Mouse (Mus musculus) thymus, adult 2 months (tissue): Measurements from ENCODE around the gene Dennd1b.

ENCODE experiments used
- CTCF ChIP-seq: fragments of 200-500 bp; IDR thresholded peaks from 2 replicates; pipeline ENCODE4 v1.5.1; 2012; ENCODE audit warnings: mild to moderate bottlenecking, control low read depth, low read length, moderate library complexity, borderline replicate concordance; ENCODE audit not compliant: control insufficient read depth, poor library complexity, insufficient read depth; ENCODE audit errors: extremely low read depth
- POLR2A ChIP-seq: fragments of 200-500 bp; IDR thresholded peaks from 2 replicates; pipeline ENCODE4 v1.6.1; 2012; ENCODE audit warnings: mild to moderate bottlenecking, low read length, control low read depth, moderate library complexity; ENCODE audit not compliant: control insufficient read depth, poor library complexity, insufficient read depth; ENCODE audit errors: extremely low read depth

DNA sequence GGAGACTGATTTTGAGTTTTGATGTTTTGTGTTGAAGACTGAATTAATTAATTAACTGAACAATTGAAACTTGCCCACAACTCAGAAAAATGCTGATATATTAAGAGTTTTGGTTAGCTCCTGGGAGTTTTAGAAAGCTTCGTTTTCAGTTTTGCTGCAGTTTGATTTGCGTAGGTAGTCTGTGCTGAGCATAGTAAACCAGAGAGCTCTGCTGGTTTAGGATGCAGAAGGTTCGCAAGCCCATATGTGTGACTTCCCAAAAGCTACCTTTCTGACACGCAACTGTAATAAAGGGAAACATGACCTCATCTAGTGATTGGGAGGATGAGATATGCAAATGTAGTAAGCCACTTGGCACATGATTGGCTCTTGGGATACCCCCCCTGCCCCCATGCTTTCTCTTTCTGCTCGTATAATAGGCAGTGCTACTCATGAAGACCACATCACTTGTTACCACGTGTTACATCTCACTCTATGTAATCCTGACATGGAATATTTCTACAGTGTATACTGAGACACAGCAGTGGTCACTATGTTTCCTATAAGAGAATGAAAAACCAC is 23.6 kb upstream of the Dennd1b start:
- no peak for TF ChIP-seq CTCF
- no peak for TF ChIP-seq POLR2A
